Mouse (Mus musculus) heart, postnatal 25 days (tissue): ENCODE results near the gene Commd1. TPM values are rescaled to one million over a fixed set of nuclear protein-coding genes. Genes with fewer than 3 reads are reported as not detected.

Source experiments
- DNase-seq: peaks from one replicate; pipeline ENCODE4 v3.0.0; 2022; ENCODE audit warnings: low spot score
- intact Hi-C: fragments of 180-260 bp; cut with DNase I; formaldehyde crosslinking; loops from one replicate; pipeline ENCODE4 v1.15.1; 2025
- total RNA-seq, 2 experiments: library from RNA; stranded (reverse); gene quantifications; 2 replicates each; pipeline ENCODE4 v1.2.3; 2021

The Commd1 gene
- total RNA-seq, 2 experiments from 2014 or later = 147 to 169 TPM

DNA sequence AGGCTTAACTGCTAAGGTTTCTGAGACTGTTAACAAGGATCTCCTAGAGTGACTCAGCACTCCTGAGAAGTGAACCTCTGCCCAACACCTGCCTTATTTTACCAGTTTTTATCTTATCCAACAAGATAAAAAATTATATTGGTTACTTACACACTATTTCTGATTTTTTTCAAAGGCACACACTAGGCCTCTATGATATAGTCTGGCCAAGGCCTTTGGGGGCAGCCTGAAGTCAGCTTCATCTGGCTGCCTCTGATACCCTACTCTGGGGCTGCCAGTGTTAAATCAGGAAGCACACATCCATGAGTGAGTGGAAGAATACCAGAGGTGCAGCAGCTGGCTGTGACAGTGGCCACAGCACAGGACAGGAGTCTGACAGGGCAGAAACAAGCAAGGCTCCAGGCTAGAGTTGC is 75.7 kb downstream of the Commd1 start:
- intact Hi-C loops = no loop called here
- DNase-seq = no peak

DNA sequence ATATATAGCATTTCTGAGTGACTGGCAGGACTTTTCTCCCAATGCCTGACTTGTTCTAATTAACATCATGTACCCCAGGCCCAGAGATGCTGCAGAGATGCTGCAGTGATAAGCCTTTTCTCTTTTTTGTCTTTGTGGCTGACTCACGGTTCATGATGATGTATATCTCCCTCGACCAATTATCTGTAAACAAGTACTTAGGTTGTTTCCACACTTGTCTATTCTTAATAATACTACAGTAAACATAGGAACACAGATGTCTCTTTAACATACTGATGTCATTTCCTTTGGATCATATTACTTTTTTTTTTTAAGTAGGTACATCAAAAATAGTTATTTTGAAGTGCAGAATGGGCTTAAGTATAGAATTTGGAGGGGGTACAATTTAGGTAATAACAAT is 79.3 kb downstream of the Commd1 start:
- DNase-seq = no peak
- intact Hi-C loops = no loop called here

DNA sequence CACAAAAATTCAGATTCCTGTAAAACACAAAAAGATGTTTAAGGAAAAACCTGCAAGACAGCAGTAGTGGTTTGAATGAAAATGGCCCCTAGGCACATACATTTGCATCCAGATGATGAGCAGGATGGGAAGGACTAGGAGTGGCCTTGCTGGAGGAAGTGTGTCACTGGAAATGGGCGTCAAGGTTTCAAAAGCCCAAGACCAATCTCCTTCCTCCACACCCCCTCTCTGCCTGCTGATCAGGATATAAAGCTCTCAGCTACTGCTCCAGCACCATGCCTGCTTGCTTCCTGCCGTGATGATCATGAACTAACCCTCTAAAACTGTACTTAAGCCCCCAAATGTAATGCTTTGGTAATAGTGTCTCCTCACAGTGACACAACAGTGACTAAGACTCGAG is 82.1 kb downstream of the Commd1 start:
- intact Hi-C loops = no loop called here
- DNase-seq = no peak

GRCm38 (mm10) chr11:22897642-22898041 is 84.5 kb downstream of the Commd1 start:
- intact Hi-C loops = no loop called here
- no peak for DNase-seq

- DNase-seq = no peak
- intact Hi-C loops = no loop called here
Observed at GRCm38 (mm10) chr11:22897127-22897526, 85.1 kb downstream of the Commd1 start.

DNA sequence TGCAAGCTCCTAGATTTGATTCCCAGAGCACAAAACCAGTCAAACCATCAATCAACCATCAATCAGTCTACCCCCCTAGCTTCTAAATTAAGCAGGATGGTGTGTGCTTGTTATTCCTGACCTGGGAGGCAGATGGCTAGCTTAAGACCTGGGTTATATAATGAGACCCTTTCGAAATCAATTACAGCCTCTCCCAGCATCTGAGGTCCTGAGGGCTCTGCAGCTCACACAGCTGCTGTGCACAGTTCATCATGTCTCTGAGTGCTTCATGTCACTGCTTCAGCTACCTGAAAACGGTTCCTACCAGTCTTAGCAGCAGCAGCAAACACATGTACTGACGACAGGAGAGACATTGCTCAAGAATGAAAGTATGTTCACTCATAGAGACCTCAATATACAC is 89.1 kb downstream of the Commd1 start:
- DNase-seq = no peak
- intact Hi-C loops = no loop called here

GRCm38 (mm10) chr11:22892466-22892865 is 89.7 kb downstream of the Commd1 start:
- no peak for DNase-seq
- intact Hi-C loops = no loop called here

- intact Hi-C loops = no loop called here
- no peak for DNase-seq
Observed at GRCm38 (mm10) chr11:22891876-22892275, 90.3 kb downstream of the Commd1 start.

GRCm38 (mm10) chr11:22891242-22891641 is 90.9 kb downstream of the Commd1 start:
- intact Hi-C loops = no loop called here
- DNase-seq = no peak

DNA sequence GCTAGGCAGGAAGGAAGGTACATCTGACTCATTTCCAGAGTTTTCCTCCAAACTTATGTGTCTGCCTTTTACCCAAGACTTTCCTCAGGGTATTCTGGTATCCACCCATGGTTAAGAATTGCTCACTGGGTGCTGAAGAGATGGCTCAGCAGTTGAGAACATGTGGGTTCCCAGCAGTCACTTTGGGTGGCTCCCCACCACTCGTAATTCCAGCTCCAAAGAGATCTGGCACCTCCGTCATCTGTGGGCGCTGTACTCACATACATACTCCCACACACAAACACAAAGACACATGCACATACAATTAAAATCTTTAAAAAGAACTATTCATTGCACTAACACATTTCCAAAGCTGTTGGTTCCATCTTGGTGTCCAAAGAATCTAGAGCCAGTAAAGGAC is 93.0 kb downstream of the Commd1 start:
- intact Hi-C loops = no loop called here
- no peak for DNase-seq

GRCm38 (mm10) chr11:22886991-22887390 is 95.2 kb downstream of the Commd1 start:
- intact Hi-C loops = no loop called here
- DNase-seq = no peak

- no peak for DNase-seq
- intact Hi-C loops = no loop called here
Observed at GRCm38 (mm10) chr11:22885350-22885749, 96.8 kb downstream of the Commd1 start.

DNA sequence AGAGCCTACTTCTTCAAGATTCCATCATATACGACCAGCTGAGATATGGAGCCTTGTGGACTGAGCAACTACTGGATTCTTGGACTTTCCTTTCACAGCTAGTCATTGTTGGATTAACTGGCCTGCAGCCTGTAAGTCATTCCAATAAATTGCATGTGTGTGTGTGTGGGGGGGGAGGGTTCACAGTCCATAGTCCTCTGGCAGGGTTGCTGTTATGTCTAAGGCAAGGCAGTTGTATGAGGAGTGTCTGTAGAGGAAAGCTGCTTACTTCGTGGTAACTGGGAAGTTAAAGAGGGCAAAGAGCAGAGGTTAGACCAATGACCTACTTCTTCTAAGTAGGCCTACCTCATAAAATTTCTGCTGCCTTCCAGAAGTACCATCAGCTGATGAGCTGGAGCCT is 98.5 kb downstream of the Commd1 start:
- DNase-seq = no peak
- intact Hi-C loops = no loop called here

DNA sequence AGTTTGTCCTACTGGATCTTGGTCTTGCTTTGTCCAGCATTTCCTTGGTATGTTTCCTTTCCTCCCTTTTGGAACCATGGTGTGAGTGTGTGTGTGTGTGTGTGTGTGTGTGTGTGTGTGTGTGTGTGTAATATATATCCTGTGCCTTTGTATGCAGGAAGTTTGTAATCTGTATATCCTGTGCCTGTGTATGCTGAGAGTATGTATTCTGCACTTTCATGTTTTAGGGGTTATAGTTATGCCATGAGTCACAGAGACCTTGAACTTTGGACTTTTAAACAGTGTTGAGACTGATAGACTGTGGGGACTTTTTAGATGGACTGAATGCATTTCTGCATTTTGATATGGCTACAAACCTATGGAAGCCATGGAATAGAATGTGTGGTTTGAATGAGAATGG is 99.3 kb downstream of the Commd1 start:
- no peak for DNase-seq
- intact Hi-C loops = no loop called here

DNA sequence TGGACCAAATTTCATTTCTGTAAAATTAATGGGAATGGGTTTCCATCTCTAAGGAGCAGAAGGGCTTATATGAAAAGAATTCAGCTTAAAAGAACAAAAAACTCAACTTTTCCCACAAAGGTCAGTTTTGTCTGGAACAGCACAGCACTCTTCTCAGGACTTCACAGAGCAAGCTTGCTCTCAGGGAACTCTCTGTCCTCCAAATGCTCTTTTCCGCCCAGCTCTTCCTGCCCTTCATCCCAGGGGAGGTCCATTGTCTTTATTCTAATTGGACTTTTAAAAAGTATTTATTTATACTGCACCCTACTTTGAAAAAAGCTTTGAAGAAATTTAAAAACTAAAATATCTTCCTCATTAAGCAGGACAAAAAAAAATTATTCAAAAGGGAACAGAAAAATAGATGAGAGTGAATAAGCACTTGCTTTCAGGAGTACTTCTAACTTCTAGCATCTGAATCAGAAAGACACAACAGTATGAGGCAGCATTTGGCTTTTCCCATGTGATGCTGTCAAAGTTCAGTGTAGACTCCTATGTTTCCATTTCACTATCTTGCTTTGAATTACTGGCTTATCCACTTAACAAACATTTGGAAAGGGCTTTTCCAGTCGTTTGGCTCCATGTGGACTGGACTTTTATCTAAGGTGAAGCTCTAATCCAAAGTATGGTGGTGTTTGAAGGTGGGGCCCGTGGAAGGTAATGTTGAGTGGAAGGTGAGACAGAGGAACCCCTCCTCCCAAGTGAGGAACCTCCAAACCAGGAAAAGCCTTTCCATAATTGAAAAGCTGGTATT is 101.6 kb downstream of the Commd1 start:
- DNase-seq = no peak

DNA sequence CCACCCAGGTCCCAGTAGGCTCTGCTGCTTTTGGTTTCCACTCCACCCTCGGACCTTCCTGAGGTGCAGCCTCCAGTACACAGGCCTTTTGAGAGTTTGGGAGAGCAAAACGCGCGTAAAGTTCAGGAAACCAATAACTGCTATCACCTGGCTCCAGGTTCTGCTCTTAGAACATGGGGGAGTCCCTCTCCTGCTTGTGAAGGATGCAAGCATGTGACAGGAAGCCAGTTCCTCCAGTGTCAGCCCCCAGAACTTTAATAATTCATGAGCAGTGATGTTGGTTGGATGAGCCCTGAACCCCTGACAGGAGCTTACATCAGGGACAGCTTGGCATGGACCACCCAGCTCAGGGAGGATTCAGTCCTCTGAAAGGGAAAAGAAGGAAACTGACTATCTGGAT is 102.5 kb downstream of the Commd1 start:
- no peak for DNase-seq
- intact Hi-C loops = loop anchor here (5.0 kb wide), 1 partner anchor 48 kb away; no protein-coding TSS in a partner anchor

More for the DNA sequence above, 101.6 kb downstream of the Commd1 start:
- intact Hi-C loops = no loop called here

DNA sequence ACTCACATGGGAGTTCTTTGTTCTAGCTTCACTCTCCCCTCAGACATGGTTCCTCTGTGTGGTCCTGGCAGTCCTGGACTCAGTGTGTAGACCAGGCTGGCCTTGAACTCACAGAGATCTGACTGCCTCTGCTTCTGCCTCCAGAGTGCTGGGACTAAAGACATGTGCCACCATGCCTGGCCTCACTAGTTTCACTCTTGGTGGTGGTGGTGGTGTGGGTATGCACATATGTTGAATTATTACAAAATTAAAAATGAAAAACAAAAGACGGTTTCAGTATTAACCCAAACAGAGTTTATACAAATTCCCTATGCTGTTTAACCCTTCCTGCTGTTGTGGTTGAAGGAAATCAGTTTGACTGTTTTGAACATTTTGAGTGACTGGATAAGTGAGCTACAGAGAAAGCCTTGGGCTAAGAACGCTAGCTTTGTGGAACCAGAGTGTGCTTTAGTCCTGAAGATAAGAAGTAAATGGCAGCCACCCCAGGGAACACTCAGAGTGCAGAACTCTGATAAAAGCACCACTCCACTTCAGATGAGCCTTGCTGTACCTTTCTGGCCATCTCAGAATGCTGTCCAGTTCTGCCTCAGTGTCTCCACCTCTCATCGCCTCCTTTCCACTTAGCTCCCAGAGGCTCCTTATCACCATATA is 105.4 kb downstream of the Commd1 start:
- intact Hi-C loops = loop anchor here (5.0 kb wide), 1 partner anchor 50 kb away; no protein-coding TSS in a partner anchor
- no peak for DNase-seq

- intact Hi-C loops = loop anchor here (5.0 kb wide), 1 partner anchor 52 kb away; no protein-coding TSS in a partner anchor
- no peak for DNase-seq
Observed at GRCm38 (mm10) chr11:22875279-22875678, 106.9 kb downstream of the Commd1 start.

- no peak for DNase-seq
- intact Hi-C loops = loop anchor here (5.0 kb wide), 1 partner anchor 53 kb away; no protein-coding TSS in a partner anchor
Observed at GRCm38 (mm10) chr11:22874747-22875146, 107.4 kb downstream of the Commd1 start.

DNA sequence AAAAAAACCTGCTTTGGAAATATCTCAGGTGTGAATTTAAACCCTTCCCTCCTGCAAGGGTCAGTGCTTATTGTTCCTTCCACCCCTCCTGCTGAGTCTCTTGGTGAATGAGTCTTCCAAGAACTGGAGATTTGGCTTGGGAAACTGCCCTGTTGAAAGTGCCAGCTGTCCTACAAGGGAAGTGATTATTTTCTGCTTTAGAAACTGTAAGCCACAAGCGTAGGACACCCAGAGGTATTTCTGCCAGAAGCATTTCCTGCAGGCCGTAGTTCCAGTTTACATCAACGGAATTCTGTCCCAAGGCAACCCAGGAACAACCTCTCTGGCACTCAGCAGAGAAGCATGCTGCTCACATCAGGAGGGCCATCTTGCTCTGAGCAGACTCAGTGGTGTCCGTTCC is 108.8 kb downstream of the Commd1 start:
- DNase-seq = no peak
- intact Hi-C loops = no loop called here

- no peak for DNase-seq
- intact Hi-C loops = no loop called here
Observed at GRCm38 (mm10) chr11:22872307-22872680, 109.9 kb downstream of the Commd1 start.
